Mouse (Mus musculus): Measurements from ENCODE around the gene Rusc1.
"Not testable (repeated sequence)": the region's sequence is repeated elsewhere in the genome, so short reads cannot be mapped to it uniquely, and the experiment has no call there.

Rusc1 gene

GRCm38 (mm10) chr3:89092509-89093090 is 511 bp downstream of the Rusc1 start:
- no peak for DNase-seq (ENCODE audit: low spot score in 2 of 2)

DNA sequence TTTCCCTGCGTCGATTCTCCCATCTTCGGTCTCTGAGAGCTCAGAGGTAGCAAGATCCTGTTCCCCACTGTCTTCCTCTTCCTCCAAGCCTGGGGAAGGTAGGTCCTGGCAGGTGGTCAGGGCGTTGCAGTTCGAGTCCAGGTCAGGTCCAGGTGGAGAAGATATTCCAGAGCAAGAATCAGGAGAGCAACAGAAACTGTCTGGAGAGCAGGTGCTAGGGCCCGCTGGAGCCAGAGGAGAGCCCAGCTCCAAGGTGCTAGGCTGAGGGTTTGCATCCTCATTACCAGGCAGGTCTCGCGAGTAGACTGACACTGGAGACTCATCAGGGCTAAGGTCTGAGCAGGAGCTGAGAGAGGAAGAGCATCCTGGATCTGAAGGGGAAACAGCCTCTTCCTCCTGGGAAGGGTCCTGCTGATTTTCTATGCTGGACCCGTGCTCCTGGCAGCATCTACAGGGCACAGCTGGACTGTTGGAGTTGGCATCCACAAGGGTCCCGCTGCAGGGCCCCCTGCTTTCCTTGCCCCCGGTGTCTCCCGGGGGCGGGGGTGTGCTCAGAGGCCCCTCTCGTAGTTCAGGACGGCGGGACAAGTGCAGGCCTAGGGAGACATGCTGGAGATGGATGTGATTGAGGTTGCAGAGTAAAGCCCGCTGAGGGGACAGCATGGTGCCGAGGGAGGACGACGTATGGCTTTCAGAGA is 1.2 kb downstream of the Rusc1 start:
- DNase-seq (ENCODE audit: low spot score in 2 of 2) = no peak

DNA sequence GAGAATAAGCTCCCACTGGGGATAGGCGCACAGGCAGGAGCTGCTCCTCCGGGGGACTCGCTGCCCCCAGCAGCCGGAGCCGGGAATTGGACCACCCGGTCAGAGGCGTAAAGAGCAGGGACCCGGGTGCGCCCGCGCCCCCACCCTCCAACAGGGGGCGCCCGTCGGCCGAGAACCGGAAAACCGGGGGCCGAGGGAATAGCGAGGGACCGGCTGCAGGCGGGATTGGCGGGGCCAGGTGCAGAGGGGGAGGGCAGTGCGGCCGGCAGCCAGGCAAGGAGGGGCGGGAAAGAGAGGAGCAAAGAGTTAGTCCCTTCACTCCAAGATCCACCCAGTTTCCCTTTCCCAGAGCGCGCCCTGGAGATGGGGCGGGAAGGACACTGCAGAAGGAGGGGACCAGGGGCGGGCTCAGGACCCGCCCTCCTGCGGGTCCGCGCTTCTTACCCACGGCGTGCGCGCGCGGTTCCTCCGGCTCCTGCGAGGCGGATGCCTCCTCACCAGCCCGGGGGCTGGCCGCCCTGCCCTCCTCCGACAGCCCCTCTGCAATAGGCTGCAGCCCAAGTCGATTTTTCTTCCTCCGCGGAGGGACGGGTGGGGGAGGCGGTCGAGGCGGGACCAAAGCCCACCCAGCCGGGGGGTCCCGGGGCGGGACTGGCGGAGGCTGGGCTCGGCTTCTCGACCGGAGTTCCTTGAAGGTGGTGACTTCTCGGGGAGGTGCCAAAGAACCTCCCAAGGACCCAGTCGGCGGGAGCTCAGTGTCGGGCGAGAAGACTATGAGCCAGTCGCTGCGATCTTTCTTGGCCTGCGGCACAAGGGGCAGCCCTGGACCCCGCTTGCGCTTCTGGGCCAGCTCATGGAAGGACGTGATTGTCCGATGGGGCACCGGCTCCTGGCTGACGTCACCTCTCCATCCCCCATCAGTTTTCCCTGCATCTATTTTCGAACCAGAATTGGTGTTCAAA is 2.1 kb downstream of the Rusc1 start:
- DNase-seq (ENCODE audit: low spot score in 2 of 2) = peak; percentile 67 to 88

DNA sequence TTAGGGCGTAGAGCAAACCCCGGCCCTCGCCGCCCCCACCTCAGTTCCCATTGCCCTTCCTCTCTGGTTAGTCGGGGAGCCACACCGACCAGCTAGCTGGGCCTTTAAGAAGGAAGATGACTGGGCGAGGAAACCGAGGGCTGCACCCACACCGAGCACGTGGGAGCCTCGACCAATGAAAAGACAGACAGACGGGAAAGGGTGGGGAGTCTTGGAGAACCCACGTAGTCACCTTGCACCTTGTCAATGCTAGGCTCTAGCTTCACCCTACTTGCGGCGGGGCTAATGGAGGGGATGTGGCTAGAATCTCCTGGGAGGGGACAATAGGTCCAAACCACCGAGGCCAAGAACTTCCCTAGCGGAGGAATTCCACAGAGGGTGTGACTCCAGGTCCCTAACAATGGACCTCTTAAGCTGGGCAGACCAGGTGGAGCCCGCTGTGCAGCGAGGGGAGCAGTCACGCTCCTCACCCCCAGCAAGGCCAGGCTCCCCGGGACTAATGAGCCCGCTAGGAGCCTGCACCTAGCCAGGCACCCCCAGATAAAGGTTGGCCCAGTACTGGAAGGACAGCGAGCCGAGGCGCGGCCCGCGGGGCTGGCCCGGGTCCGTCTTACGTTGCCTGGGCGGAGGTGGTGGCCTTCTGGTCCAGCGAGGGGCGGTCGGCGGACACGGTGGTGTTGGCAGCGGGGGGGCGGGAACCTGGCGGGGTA is 3.1 kb downstream of the Rusc1 start:
- DNase-seq (ENCODE audit: low spot score in 2 of 2) = peak; percentile 81 to 88

GRCm38 (mm10) chr3:89088974-89089373 is 4.1 kb downstream of the Rusc1 start:
- DNase-seq (ENCODE audit: low spot score in 2 of 2) = peak in 1 of 2 experiments; percentile 26

- peak; percentile 53 to 81 for DNase-seq (ENCODE audit: low spot score in 2 of 2)
Measured at GRCm38 (mm10) chr3:89087338-89088110, 5.6 kb downstream of the Rusc1 start.

DNA sequence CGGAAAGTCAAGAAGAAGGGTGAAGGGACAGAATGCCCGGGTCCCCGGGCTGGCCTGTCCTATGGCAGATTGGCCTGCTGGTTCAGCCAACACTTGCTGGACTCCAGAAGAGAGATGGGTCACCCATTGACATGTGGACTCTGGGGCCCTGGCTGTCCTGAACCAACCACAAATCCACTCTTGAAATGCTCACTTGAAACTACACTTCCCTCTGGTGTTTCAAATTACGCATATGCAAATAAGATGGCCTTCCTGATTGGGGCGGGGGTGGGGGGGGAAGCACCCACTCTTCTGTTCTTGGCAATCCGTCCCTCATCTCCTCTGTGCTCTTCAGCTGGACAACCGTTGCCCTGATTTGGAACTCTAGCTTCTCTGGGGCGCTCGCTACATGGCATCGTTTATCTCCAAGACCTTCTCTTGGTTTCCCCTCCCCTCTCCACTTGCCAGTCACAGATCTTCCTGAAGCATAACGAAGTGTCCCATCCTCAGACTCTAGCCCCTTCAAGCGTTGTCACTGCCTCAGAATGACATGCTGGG is 8.4 kb downstream of the Rusc1 start:
- no peak for DNase-seq (ENCODE audit: low spot score in 2 of 2)

- no peak for DNase-seq (ENCODE audit: low spot score in 2 of 2)
Measured at GRCm38 (mm10) chr3:89084133-89084532, 9.0 kb downstream of the Rusc1 start.

GRCm38 (mm10) chr3:89082287-89082686 is 10.8 kb downstream of the Rusc1 start:
- not testable (repeated sequence) for DNase-seq (ENCODE audit: low spot score in 2 of 2)

- no peak for DNase-seq (ENCODE audit: low spot score in 2 of 2)
Measured at GRCm38 (mm10) chr3:89077383-89077782, 15.7 kb downstream of the Rusc1 start.

GRCm38 (mm10) chr3:89067265-89067664 is 25.8 kb downstream of the Rusc1 start:
- DNase-seq (ENCODE audit: low spot score in 2 of 2) = no peak

GRCm38 (mm10) chr3:89061696-89062095 is 31.4 kb downstream of the Rusc1 start:
- no peak for DNase-seq (ENCODE audit: low spot score in 2 of 2)

GRCm38 (mm10) chr3:89058783-89059182 is 34.3 kb downstream of the Rusc1 start:
- no peak for DNase-seq (ENCODE audit: low spot score in 2 of 2)

DNA sequence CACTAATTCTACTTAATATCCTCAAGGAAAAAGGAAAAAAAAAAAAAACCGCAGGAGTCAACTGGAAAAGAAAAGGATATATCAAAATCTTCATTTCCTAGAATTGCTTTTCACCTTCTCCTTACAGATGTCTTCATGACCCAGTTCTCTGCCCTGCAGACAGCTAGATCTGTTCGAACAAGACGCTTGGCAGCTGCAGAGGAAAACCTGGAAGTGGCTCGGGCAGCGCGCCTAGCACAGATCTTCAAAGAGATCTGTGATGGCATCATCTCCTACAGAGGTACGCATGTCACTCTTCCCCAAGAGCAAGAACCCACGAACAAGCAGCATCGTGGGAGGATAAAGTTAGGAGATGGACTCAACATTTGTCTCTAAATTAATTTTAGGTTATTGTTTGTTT is 34.8 kb downstream of the Rusc1 start:
- no peak for DNase-seq (ENCODE audit: low spot score in 2 of 2)

GRCm38 (mm10) chr3:89043359-89043758 is 49.8 kb downstream of the Rusc1 start:
- DNase-seq (ENCODE audit: low spot score in 2 of 2) = no peak
